Mouse (Mus musculus): ENCODE data around the gene Ciz1.

The Ciz1 gene

GRCm38 (mm10) chr2:32352151-32353006 lies at the start of gene Ciz1:
Ciz1 (plus strand) TSS chr2:32352327.
- peak; percentile 42 for DNase-seq (ENCODE audit: low read depth, low spot score)

- no peak for DNase-seq (ENCODE audit: low read depth, low spot score)
Measured at GRCm38 (mm10) chr2:32302952-32303351, 49.2 kb upstream of the Ciz1 start.

- peak; percentile 80 for DNase-seq (ENCODE audit: low read depth, low spot score)
Measured at GRCm38 (mm10) chr2:32304145-32304832, 47.8 kb upstream of the Ciz1 start.

GRCm38 (mm10) chr2:32305668-32306067 lies 46.5 kb upstream of the Ciz1 start:
- no peak for DNase-seq (ENCODE audit: low read depth, low spot score)

GRCm38 (mm10) chr2:32306176-32306575 lies 46.0 kb upstream of the Ciz1 start:
- DNase-seq (ENCODE audit: low read depth, low spot score) = no peak

GRCm38 (mm10) chr2:32307247-32307798 lies 44.8 kb upstream of the Ciz1 start:
- DNase-seq (ENCODE audit: low read depth, low spot score) = no peak

- peak; percentile 83 for DNase-seq (ENCODE audit: low read depth, low spot score)
Measured at GRCm38 (mm10) chr2:32307941-32308760, 44.0 kb upstream of the Ciz1 start.

GRCm38 (mm10) chr2:32308870-32309568 lies 43.1 kb upstream of the Ciz1 start:
- no peak for DNase-seq (ENCODE audit: low read depth, low spot score)

- no peak for DNase-seq (ENCODE audit: low read depth, low spot score)
Measured at GRCm38 (mm10) chr2:32310096-32310845, 41.9 kb upstream of the Ciz1 start.

GRCm38 (mm10) chr2:32311443-32312317 lies 40.4 kb upstream of the Ciz1 start:
- no peak for DNase-seq (ENCODE audit: low read depth, low spot score)

GRCm38 (mm10) chr2:32312318-32312964 lies 39.7 kb upstream of the Ciz1 start:
- peak; percentile 88 for DNase-seq (ENCODE audit: low read depth, low spot score)

GRCm38 (mm10) chr2:32314831-32315230 lies 37.3 kb upstream of the Ciz1 start:
- no peak for DNase-seq (ENCODE audit: low read depth, low spot score)

GRCm38 (mm10) chr2:32315751-32316150 lies 36.4 kb upstream of the Ciz1 start:
- no peak for DNase-seq (ENCODE audit: low read depth, low spot score)

- peak; percentile 91 for DNase-seq (ENCODE audit: low read depth, low spot score)
Measured at GRCm38 (mm10) chr2:32316887-32317656, 35.1 kb upstream of the Ciz1 start.

GRCm38 (mm10) chr2:32317791-32318417 lies 34.2 kb upstream of the Ciz1 start:
- peak; percentile 96 for DNase-seq (ENCODE audit: low read depth, low spot score)

- DNase-seq (ENCODE audit: low read depth, low spot score) = peak; percentile 62
Measured at GRCm38 (mm10) chr2:32318709-32319585, 33.2 kb upstream of the Ciz1 start.
